Mouse (Mus musculus) spleen, adult 2 months (tissue): ENCODE measurements around the gene Kctd11.

Source experiments
- CTCF ChIP-seq: fragments of 200-500 bp; IDR thresholded peaks from 2 replicates; pipeline ENCODE4 v1.5.1; 2011; ENCODE audit warnings: mild to moderate bottlenecking, inconsistent platforms; ENCODE audit not compliant: insufficient read depth, insufficient read length, insufficient replicate concordance; ENCODE audit errors: extremely low read depth
- POLR2A ChIP-seq: fragments of 200-500 bp; IDR thresholded peaks from 2 replicates; pipeline ENCODE4 v1.6.1; 2011; ENCODE audit warnings: low read depth, low read length, inconsistent platforms

- no peak for TF ChIP-seq CTCF
- no peak for TF ChIP-seq POLR2A
These were observed 29.8 kb upstream of the Kctd11 start for GRCm38 (mm10) chr11:69910781-69911560.
